Mouse (Mus musculus): ENCODE measurements around the gene Chd3. TPM values are rescaled to one million over a fixed set of nuclear protein-coding genes. Genes with fewer than 3 reads are reported as not detected.

Gene Chd3
- total and polyA plus RNA-seq, 3 experiments: 31.9 to 92.0 (median 66.4) TPM

GRCm38 (mm10) chr11:69417449-69418384 lies 48.5 kb upstream of the Chd3 start (continued):
- no peak for TF ChIP-seq PAX5 (IDR thresholded peaks at IDR 0.05; ENCODE audit: low read length)

GRCm38 (mm10) chr11:69416921-69417448 lies 47.8 kb upstream of the Chd3 start:
- no peaks in the 10 kb centered on the region for H3K36me3 ChIP-seq (replicated peaks in 1 of 2; ENCODE audit: control insufficient read depth in 1 of 2, insufficient read depth in 1 of 2, low read length in 1 of 2)
- no peak overlapping the region for H3K4me2 ChIP-seq (ENCODE audit: insufficient read depth, low read depth, poor library complexity, severe bottlenecking)
- in situ Hi-C loops (cut with MboI; ENCODE audit: low pct_ligation_motif_present, low pct_unique_long_range_greater_than_20kb, low sequenced_read_pairs): no loop called here
- no peak overlapping the region for H3K4me3 ChIP-seq (replicated peaks in 1 of 3; ENCODE audit: low read depth in 2 of 3, low read length in 2 of 3, poor library complexity in 1 of 3)
- H3K4me1 ChIP-seq (ENCODE audit: control insufficient read depth in 1 of 2, insufficient read depth in 2 of 2): peaks cover 38 to 76% of the 10 kb centered on the region in 2 experiments
- no peak for DNase-seq (ENCODE audit: extremely low read depth)
- dilution Hi-C loops (cut with MboI; ENCODE audit: extremely low pct_ligation_motif_present, extremely low pct_unique_long_range_greater_than_20kb, low sequenced_read_pairs): no loop called here
- H3K9ac ChIP-seq (ENCODE audit: insufficient read depth, low read depth): no peak overlapping the region
- no peaks in the 10 kb centered on the region for H3K79me2 ChIP-seq (replicated peaks; ENCODE audit: control insufficient read depth, extremely low read depth, insufficient read depth, poor library complexity, severe bottlenecking)
- H3K27me3 ChIP-seq (replicated peaks): peaks cover 53% of the 10 kb centered on the region
- no peaks in the 10 kb centered on the region for H3K9me3 ChIP-seq (replicated peaks; ENCODE audit: low read length)
- no peak overlapping the region for H3K27ac ChIP-seq (ENCODE audit: insufficient read depth, low read depth)
- TF ChIP-seq EP300 (IDR thresholded peaks at IDR 0.05; ENCODE audit: low read length) (no peak), IRF4 (IDR thresholded peaks at IDR 0.05; ENCODE audit: low read depth, low read length) (no peak), ZC3H11A (IDR thresholded peaks at IDR 0.05; ENCODE audit: low read depth, low read length) (no peak), JUND (conservative IDR thresholded peaks at IDR 0.05; ENCODE audit: low read depth, low read length) (no peak)

GRCm38 (mm10) chr11:69416509-69416908 lies 47.3 kb upstream of the Chd3 start:
- Histone ChIP-seq H3K4me3 (replicated peaks in 1 of 3; ENCODE audit: low read depth in 2 of 3, low read length in 2 of 3, poor library complexity in 1 of 3) (peak overlapping the region in 1 of 3 experiments; percentile 19), H3K79me2 (replicated peaks; ENCODE audit: control insufficient read depth, extremely low read depth, insufficient read depth, poor library complexity, severe bottlenecking) (no peaks in the 10 kb centered on the region), H3K36me3 (replicated peaks in 1 of 2; ENCODE audit: control insufficient read depth in 1 of 2, insufficient read depth in 1 of 2, low read length in 1 of 2) (no peaks in the 10 kb centered on the region), H3K4me2 (ENCODE audit: insufficient read depth, low read depth, poor library complexity, severe bottlenecking) (no peak overlapping the region), H3K9ac (ENCODE audit: insufficient read depth, low read depth) (peak overlapping the region; percentile 17; the same call in 1 of the 2 replicates), H3K27me3 (replicated peaks) (peaks cover 50% of the 10 kb centered on the region), H3K9me3 (replicated peaks; ENCODE audit: low read length) (no peaks in the 10 kb centered on the region), H3K27ac (ENCODE audit: insufficient read depth, low read depth) (no peak overlapping the region), H3K4me1 (ENCODE audit: control insufficient read depth in 1 of 2, insufficient read depth in 2 of 2) (peaks cover 41 to 79% of the 10 kb centered on the region in 2 experiments)
- dilution Hi-C loops (cut with MboI; ENCODE audit: extremely low pct_ligation_motif_present, extremely low pct_unique_long_range_greater_than_20kb, low sequenced_read_pairs) (no loop called here), in situ Hi-C loops (cut with MboI; ENCODE audit: low pct_ligation_motif_present, low pct_unique_long_range_greater_than_20kb, low sequenced_read_pairs) (no loop called here)
- DNase-seq (ENCODE audit: extremely low read depth): no peak
- no peak for TF ChIP-seq SMC3 (IDR thresholded peaks at IDR 0.05; ENCODE audit: low read depth, low read length)
- no peak for TF ChIP-seq JUND (conservative IDR thresholded peaks at IDR 0.05; ENCODE audit: low read depth, low read length)
- TF ChIP-seq CTCF (conservative IDR thresholded peaks at IDR 0.05 in 1 of 2, IDR thresholded peaks at IDR 0.05 in 1 of 2; ENCODE audit: low read depth in 2 of 2, low read length in 2 of 2): no peak
- TF ChIP-seq USF2 (conservative IDR thresholded peaks at IDR 0.05; ENCODE audit: low read depth, low read length): no peak
- TF ChIP-seq RAD21 (IDR thresholded peaks at IDR 0.05; ENCODE audit: low read depth, low read length): no peak
- TF ChIP-seq RCOR1 (conservative IDR thresholded peaks at IDR 0.05; ENCODE audit: low read depth, low read length): no peak
- TF ChIP-seq IRF4 (IDR thresholded peaks at IDR 0.05; ENCODE audit: low read depth, low read length): no peak
- no peak for TF ChIP-seq HCFC1 (IDR thresholded peaks at IDR 0.05; ENCODE audit: low read depth, low read length)
- TF ChIP-seq SIN3A (IDR thresholded peaks at IDR 0.05; ENCODE audit: low read length): no peak
- TF ChIP-seq E2F4 (IDR thresholded peaks at IDR 0.05; ENCODE audit: insufficient replicate concordance, low read depth, low read length): no peak
- no peak for TF ChIP-seq ZMIZ1 (IDR thresholded peaks at IDR 0.05; ENCODE audit: low read depth, low read length)
- TF ChIP-seq MAZ (IDR thresholded peaks at IDR 0.05; ENCODE audit: low read depth, low read length): no peak
- TF ChIP-seq POLR2AphosphoS2 (IDR thresholded peaks at IDR 0.05; ENCODE audit: low read depth, low read length): no peak
- TF ChIP-seq BHLHE40 (IDR thresholded peaks at IDR 0.05; ENCODE audit: low read depth, low read length): no peak
- TF ChIP-seq JUN (IDR thresholded peaks at IDR 0.05; ENCODE audit: insufficient read depth, low read depth, low read length): no peak

Data from CH12.LX (cell line).